Mouse (Mus musculus): ENCODE measurements around the gene Pcnx4. TPM values are rescaled to one million over a fixed set of nuclear protein-coding genes. Genes with fewer than 3 reads are reported as not detected.

Gene Pcnx4
- polyA plus RNA-seq, 1 experiment from 2014 or later = 13.6 TPM

GRCm38 (mm10) chr12:72621441-72621840 lies 85.3 kb downstream of the Pcnx4 start:
- Histone ChIP-seq H3K36me3 (ENCODE audit: control insufficient read depth, insufficient read depth, low read length) (no peaks in the 10 kb centered on the region), H3K4me2 (ENCODE audit: low read depth, low read length) (no peak overlapping the region), H3K4me1 (ENCODE audit: control insufficient read depth, insufficient read depth, low read length) (no peaks in the 10 kb centered on the region), H3K9ac (ENCODE audit: low read depth, low read length) (no peak overlapping the region), H3K4me3 (ENCODE audit: low read depth, low read length) (no peak overlapping the region), H3K9me3 (ENCODE audit: control insufficient read depth, low read length) (no peaks in the 10 kb centered on the region), H3K27ac (replicated peaks; ENCODE audit: low read depth, low read length) (no peak overlapping the region), H3K27me3 (replicated peaks; ENCODE audit: control insufficient read depth, insufficient read depth, low read length) (no peaks in the 10 kb centered on the region)
- 79% methylated on average over 1 of the region's 1 CpGs for WGBS
- DNase-seq (ENCODE audit: low spot score) = no peak
- no peak for ATAC-seq (ENCODE audit: low read depth)

GRCm38 (mm10) chr12:72622853-72623496 lies 86.8 kb downstream of the Pcnx4 start:
- H3K27me3 ChIP-seq (replicated peaks; ENCODE audit: control insufficient read depth, insufficient read depth, low read length) = no peaks in the 10 kb centered on the region
- H3K9ac ChIP-seq (ENCODE audit: low read depth, low read length) = no peak overlapping the region
- no peak overlapping the region for H3K4me3 ChIP-seq (ENCODE audit: low read depth, low read length)
- no peaks in the 10 kb centered on the region for H3K4me1 ChIP-seq (ENCODE audit: control insufficient read depth, insufficient read depth, low read length)
- H3K4me2 ChIP-seq (ENCODE audit: low read depth, low read length) = no peak overlapping the region
- WGBS = 75% methylated on average over 5 of the region's 5 CpGs
- no peaks in the 10 kb centered on the region for H3K36me3 ChIP-seq (ENCODE audit: control insufficient read depth, insufficient read depth, low read length)
- no peak overlapping the region for H3K27ac ChIP-seq (replicated peaks; ENCODE audit: low read depth, low read length)
- DNase-seq (ENCODE audit: low spot score) (no peak), ATAC-seq (ENCODE audit: low read depth) (no peak)
- H3K9me3 ChIP-seq (ENCODE audit: control insufficient read depth, low read length) = no peaks in the 10 kb centered on the region

- Histone ChIP-seq H3K27me3 (replicated peaks; ENCODE audit: control insufficient read depth, insufficient read depth, low read length) (no peaks in the 10 kb centered on the region), H3K4me3 (ENCODE audit: low read depth, low read length) (no peak overlapping the region), H3K4me2 (ENCODE audit: low read depth, low read length) (no peak overlapping the region), H3K27ac (replicated peaks; ENCODE audit: low read depth, low read length) (no peak overlapping the region), H3K36me3 (ENCODE audit: control insufficient read depth, insufficient read depth, low read length) (no peaks in the 10 kb centered on the region), H3K9ac (ENCODE audit: low read depth, low read length) (no peak overlapping the region), H3K9me3 (ENCODE audit: control insufficient read depth, low read length) (no peaks in the 10 kb centered on the region), H3K4me1 (ENCODE audit: control insufficient read depth, insufficient read depth, low read length) (no peaks in the 10 kb centered on the region)
- DNase-seq (ENCODE audit: low spot score) = no peak
- 92% methylated on average over 7 of the region's 7 CpGs for WGBS
- ATAC-seq (ENCODE audit: low read depth) = no peak
These were observed 92.6 kb downstream of the Pcnx4 start for GRCm38 (mm10) chr12:72628751-72629150.

Other genes with a start within 250 kb of the Pcnx4 start
- gene Rtn1, start 127.3 kb upstream of the Pcnx4 start, polyA plus RNA-seq (2014; fragmentation: Nextera tagmentation; extraction: Ambion mirVana) = 84.9 and 87.0 TPM in 2 replicates
- gene Lrrc9, start 94.5 kb upstream of the Pcnx4 start, polyA plus RNA-seq (2014; fragmentation: Nextera tagmentation; extraction: Ambion mirVana) = 0.26 and 0.62 TPM in 2 replicates
- gene Gm4756, start 113.3 kb downstream of the Pcnx4 start, polyA plus RNA-seq (2014; fragmentation: Nextera tagmentation; extraction: Ambion mirVana) = not detected in 2 replicates
- gene Dhrs7, start 128.5 kb downstream of the Pcnx4 start, polyA plus RNA-seq (2014; fragmentation: Nextera tagmentation; extraction: Ambion mirVana) = 37.3 and 44.6 TPM in 2 replicates
- gene Ppm1a, start 221.1 kb downstream of the Pcnx4 start, polyA plus RNA-seq (2014; fragmentation: Nextera tagmentation; extraction: Ambion mirVana) = 82.5 and 84.3 TPM in 2 replicates

Data from embryonic facial prominence, embryonic 14.5 days (tissue).